Mouse (Mus musculus): ENCODE results near the gene Ip6k2.
A peak's percentile ranks its signal among the peaks of the same experiment; 100 is the strongest.

The Ip6k2 gene

DNA sequence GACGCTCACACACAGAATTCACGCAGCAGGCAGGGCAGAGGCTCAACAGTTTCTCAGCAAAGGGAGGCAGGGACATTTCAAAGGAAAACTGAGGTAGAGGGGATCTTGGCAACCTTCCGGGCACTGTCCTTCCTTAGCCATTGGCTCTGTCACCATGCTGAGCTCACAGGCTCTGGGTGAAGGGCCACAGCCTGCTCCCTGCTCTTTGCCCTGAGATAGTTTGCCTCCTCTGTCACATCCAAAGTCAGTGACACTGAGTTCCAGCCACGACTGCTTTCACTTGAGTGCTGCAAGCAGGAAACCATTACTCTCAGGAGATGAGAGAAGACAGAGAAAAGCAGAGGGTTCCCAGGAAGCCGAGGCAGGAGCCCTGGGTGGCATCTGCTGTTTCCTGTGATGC, 36.5 kb downstream of the Ip6k2 start:
- DNase-seq (ENCODE audit: low spot score in 2 of 2): no peak

DNA sequence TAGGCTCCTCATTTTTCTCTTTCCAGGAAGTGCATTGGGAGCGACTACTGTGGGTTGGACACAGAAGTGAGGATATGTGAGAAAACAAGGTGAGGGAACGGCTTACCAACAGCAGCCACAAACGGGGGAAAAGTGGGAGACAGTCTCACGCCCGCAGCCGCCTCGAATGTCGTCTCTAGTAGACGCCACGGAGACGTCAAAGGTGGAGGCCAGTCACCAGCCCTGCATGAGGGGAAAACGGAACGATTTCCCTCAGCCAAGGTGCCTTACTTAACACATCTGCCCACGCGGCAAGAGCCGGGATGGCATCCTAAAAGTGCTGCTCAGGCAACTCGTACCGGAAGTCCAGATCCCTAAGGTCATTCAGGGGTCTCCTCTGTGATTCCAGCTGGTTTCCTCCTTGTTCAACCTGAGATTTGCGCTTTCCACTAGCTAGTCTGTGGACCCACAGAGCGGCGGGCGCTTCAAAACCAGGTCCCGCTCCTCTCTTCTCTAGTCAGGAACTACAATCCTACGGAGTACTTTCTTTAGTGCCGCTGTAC, 40.6 kb downstream of the Ip6k2 start:
- DNase-seq (ENCODE audit: low spot score in 2 of 2): no peak

DNA sequence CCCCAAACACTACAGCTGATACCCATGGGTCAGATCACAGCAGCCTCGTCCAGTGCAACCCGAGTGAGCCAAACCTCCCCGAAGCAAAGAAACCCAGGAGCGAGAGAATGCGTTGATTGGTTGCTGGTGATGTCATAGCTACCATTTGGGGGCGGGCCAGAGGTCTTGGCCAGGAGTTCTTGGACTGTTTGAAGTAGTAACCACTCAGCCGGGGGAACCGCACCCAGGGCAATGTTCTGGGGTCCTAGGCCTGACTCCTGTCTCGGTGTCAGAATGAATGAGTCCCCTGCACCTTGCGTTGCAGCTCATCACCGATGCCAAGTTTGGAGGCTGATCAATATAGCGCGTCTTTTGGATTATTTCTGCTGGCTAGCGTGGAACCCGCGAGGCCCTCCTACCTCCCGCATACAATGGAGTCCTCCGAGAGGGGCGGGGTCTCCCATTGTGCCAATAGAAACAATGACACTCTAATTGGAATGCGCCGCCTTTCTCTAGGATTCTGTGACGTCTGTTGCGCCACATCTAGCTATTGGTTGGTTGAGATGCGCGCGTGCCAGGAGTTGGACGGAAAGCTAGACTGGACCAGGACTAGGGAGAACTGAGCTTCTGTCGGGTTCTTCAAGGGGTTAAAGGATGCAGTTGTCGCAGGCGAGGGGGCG, 41.3 kb downstream of the Ip6k2 start:
- peak; percentile 86 to 93 for DNase-seq (ENCODE audit: low spot score in 2 of 2)

DNA sequence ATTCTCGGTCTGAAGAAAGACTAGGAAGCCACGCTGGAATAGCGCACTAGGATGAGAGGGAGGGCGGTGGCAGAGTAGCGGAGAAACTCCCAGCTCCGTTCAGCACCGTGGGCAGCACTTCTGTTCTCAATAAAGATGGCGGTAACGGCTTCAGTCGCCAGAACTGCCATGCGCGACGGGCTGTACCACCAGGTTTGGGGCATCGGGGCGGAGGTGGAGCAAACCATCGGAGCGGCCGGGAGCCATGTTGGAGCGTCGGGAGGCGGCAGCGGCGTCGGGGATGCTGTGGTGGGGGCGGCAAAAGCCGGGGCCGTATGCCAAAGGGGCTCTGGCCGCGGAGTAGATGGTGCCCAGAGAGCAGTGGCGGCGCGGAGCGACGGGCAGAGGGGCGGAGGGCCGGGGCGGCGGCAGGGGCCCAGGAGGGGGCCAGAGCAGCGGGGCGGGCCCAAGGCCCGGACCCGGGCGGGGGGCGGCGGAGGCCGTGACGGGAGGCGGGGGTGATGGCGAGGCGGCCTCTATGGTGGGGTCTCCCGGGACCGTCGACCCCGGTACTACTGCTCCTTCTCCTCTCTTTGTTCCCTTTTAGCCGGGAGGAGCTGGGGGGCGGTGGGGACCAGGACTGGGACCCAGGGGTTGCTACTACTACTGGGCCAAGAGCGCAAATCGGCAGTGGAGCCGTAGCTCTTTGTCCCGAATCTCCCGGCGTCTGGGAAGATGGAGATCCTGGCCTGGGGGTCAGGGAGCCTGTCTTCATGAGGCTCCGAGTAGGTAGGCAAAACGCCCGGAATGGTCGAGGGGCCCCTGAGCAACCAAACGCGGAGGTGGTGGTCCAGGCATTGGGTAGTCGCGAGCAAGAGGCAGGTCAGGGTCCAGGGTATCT, 42.5 kb downstream of the Ip6k2 start, which contains the start of gene Celsr3:
Celsr3 (plus strand) TSS at position 501 of the 880 bp plus-strand sequence.
- DNase-seq (ENCODE audit: low spot score in 2 of 2): peak; percentile 89

DNA sequence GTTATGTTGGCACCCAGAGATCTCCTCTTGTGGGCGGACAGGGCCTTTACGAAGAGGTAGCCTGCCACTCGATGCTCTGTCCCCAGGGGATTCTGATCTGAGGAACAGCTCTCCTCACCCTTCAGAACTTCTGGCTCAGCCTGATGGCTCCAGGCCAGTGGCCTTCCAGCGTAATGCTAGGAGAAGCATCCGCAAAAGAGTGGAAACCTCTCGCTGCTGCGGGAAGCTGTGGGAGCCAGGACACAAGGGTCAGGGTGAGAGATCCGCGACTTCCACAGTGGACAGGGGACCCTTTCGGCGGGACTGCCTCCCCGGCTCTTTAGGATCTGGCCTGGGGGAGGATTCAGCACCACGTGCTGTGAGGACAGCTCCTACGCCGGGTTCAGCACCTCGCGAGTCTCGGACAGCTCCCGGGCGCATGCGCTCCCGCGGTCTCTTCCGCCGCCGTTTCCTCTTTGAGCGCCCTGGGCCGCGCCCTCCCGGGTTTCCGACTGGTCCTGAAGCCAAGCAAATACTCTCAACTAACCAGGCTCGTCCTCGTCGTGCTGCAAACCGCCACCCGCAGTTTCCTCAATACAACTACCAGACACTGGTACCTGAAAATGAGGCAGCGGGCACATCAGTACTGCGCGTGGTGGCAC, 43.2 kb downstream of the Ip6k2 start:
- peak in 1 of 2 experiments; percentile 58 for DNase-seq (ENCODE audit: low spot score in 2 of 2)

DNA sequence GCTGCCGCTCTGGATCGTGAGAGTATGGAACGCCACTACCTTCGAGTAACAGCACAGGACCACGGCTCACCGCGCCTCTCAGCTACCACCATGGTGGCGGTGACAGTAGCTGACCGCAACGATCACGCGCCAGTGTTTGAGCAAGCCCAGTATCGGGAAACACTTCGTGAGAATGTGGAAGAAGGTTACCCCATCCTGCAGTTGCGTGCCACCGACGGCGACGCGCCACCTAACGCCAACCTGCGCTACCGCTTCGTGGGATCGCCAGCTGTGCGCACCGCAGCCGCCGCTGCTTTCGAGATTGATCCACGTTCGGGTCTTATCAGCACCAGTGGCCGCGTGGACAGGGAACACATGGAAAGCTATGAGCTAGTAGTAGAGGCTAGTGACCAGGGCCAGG, 43.9 kb downstream of the Ip6k2 start:
- DNase-seq (ENCODE audit: low spot score in 2 of 2): no peak

DNA sequence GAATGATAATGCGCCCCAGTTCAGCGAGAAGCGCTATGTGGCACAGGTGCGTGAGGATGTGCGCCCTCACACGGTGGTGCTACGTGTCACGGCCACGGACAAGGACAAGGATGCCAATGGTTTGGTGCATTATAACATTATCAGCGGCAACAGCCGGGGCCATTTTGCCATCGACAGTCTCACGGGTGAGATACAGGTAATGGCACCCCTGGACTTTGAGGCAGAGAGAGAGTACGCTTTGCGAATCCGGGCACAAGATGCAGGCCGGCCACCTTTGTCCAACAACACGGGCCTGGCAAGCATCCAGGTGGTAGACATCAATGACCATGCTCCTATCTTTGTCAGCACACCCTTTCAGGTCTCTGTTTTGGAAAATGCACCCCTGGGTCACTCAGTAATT, 44.3 kb downstream of the Ip6k2 start:
- DNase-seq (ENCODE audit: low spot score in 2 of 2): no peak

DNA sequence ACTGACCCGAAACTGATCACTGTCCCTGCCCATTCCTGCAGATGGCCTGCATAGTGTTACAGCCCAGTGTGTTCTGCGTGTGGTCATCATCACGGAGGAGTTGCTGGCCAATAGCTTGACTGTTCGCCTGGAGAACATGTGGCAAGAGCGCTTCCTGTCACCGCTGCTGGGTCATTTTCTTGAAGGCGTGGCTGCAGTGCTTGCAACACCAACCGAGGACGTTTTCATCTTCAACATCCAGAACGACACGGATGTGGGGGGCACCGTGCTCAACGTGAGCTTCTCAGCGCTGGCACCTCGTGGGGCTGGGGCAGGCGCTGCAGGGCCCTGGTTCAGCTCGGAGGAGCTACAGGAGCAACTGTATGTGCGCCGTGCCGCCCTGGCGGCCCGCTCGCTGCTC, 48.0 kb downstream of the Ip6k2 start:
- DNase-seq (ENCODE audit: low spot score in 2 of 2): no peak

DNA sequence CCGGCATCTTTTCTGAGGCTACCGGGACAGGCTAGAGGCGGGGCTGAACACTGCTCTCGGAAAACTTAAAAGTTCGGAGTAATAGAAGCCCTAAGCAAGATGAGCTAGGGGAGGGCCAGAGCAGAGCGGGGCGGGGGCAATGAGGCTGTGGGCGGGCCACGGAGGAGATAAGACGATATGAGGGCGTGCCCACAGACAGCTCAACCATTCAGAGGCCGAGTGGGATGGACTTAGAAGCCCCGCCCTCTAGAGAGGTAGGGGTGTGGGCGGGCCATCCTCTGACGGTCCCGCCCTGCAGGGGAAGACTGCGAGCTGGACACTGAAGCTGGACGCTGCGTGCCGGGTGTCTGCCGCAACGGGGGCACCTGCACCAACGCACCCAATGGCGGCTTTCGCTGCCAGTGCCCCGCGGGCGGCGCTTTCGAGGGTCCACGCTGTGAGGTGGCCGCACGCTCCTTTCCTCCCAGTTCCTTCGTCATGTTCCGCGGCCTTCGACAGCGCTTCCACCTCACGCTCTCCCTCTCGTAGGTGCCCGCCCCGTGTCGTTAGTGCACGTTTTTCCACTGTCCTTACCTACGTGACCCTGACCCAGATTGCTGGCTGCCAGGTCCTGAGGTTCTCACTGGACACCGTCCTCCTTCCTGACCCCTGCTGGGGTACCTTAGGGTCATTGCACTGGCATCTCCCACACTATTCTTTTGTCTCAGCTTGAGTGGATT, 49.0 kb downstream of the Ip6k2 start:
- peak; percentile 56 to 78 for DNase-seq (ENCODE audit: low spot score in 2 of 2)

DNA sequence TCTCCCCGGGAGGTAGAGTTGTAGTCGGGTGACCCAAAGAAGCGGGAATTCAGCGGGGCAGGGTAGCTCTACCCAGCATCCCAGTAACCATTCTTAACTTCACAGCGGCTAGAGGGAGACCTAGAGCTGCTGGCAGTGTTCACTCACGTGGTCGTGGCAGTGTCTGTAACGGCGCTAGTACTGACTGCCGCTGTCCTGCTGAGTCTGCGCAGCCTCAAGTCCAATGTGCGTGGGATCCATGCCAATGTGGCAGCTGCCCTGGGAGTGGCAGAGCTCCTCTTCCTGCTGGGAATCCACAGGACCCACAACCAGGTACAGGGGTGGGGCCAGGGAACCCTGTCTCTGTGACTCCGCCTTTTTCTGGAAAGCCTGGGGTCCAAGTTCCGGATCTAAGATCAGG, 59.4 kb downstream of the Ip6k2 start:
- peak; percentile 45 to 51 for DNase-seq (ENCODE audit: low spot score in 2 of 2)

DNA sequence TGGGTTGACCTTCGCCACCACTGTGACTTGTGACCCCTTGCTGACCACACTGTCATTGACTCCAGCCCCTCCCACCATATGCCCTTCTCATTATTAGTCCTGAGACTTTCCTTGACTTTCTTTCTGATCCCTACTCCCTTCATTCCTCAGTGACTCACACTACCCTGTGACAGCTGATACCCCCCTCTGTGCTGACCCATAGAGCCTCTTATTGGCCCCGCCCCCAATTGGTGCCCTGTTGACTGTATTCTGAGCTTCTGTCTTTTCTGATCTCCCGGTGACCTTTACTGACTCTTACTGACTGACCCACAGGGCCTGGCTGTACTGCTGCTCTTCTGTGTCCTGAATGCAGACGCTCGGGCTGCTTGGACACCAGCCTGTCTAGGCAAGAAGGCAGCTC, 61.8 kb downstream of the Ip6k2 start:
- DNase-seq (ENCODE audit: low spot score in 2 of 2): no peak

DNA sequence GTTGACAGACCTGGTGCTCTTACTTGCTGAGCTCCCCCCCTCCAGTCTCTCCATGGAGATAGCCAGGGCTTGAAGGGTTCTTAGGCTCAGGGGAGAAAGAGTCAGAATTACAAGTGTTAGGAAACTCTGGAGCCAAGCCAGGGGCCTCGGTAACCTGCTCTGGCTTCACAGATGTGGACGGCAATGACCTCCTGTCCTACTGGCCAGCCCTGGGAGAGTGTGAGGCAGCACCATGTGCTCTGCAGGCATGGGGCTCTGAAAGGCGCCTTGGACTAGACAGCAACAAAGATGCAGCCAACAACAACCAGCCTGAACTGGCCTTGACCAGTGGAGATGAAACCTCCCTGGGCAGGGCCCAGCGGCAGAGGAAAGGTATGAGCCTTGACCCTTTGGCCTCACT, 63.8 kb downstream of the Ip6k2 start:
- no peak for DNase-seq (ENCODE audit: low spot score in 2 of 2)

DNA sequence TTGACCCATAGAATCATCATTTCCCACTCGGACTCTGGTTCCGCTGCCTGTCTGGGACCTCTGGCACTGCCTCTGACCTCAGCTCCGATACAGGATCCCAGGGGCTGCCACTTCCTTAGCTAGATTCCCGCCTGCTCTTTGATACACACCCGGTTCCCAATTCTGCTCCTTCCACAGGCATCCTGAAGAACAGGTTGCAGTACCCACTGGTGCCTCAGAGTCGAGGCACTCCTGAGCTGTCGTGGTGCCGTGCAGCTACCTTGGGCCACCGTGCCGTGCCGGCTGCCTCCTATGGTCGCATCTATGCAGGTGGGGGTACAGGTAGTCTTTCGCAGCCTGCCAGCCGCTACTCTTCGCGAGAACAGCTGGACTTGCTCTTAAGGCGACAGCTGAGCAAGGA, 64.8 kb downstream of the Ip6k2 start:
- DNase-seq (ENCODE audit: low spot score in 2 of 2): no peak

DNA sequence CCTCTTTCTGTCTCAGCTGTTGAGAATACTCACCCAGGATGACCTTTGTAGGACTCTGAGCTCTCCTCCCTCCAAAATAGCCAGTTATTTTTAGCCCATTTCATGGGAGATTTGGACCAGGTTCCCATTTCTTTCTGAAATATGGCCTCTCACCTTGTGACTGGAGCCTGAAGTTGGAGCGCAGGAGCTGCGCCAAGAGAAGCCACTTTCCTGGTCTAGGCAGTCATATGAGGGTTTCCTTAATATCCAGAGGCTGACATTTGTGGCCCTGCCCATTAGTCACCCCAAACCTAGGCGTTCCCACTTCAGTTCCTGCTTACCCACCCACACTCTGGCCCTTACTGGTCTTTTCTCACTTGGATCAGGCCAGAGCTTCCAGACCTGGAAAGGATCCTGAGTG, 69.4 kb downstream of the Ip6k2 start, which contains the start of gene Slc26a6:
Slc26a6 (plus strand) TSS at position 308 of the 400 bp plus-strand sequence.
- no peak for DNase-seq (ENCODE audit: low spot score in 2 of 2)

DNA sequence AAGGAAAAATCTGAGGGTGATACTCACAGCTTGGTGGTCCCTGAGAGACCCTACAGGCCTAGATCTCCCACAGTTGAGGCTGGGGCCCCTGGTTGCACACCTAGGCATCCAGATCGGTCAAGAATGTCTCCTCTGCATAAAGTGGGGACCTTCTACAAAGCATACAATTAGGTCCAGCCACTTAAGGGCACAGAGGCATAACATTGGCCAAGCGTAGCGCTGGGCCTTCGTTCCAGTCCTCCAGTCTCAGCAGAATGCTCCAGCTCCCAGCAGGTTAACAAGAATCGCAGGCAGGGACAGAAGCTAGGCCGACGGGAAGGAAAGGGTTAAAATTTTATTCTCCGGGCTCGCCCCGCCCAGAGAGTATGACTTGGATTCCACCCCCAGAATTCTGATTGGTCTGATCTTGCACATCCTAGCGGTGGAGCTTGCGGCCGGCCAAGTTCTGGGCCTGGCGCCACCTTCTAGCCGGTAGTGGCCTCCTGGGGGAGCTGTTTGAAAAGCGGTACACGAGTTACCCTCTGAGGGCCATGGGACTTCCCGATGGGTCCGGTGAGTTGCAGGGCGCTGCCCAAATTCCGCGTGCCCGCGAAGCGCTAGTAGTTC, 70.1 kb downstream of the Ip6k2 start:
- peak; percentile 90 to 91 for DNase-seq (ENCODE audit: low spot score in 2 of 2)

DNA sequence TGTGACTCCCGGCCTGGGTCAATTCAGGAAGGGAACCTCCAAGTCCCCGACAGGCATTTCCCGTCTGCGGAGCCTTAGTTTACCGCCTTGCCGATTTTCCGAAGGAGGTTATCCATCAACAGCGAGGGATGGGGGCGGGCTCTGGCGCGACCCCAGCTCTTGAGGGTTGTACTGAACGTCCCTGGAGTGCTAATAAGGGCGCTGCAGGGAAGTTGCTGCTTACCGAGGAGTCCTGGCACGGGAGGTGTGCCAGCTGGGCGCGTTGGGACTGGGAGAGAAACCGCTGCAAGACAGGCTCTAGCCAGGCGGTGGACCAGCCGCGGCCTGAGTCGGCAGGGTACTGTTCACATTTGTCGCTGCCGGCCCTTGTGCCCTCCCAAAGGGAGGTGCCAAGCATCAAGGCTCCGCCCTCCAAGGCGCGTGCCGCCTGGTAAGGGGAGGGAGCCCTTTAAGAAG, 70.7 kb downstream of the Ip6k2 start:
- peak; percentile 85 for DNase-seq (ENCODE audit: low spot score in 2 of 2)

DNA sequence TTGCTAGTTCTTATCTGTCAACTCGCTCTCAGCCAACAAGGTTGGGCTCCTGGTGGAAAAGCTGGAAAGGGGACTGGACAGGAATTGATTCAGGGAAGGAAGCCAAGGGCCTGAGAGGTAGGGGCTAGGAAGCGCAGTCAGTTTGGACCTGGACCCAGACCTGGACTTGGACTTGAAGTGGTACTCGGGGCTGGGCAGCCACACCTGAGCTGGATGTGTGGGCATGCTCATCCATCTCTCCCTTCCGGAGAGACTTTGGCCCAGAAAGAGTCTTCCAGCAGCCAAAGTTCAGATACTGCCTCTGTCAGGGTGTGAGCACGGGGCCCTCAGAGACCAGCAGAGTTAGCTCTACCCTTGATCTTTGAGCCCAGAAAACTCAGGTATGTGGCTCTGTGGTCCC, 71.7 kb downstream of the Ip6k2 start:
- no peak for DNase-seq (ENCODE audit: low spot score in 2 of 2)
